Mouse (Mus musculus) hindbrain, embryonic 14.5 days (tissue): Measurements from ENCODE around the gene Eif4a3. TPM values are rescaled to one million over a fixed set of nuclear protein-coding genes. Genes with fewer than 3 reads are reported as not detected.

Experiments used
- ATAC-seq: fragments of 200-750 bp; cut with Nextera tagmentation; 2 replicates; pipeline ENCODE4 v1.8.0; 2017; ENCODE audit warnings: moderate number of reproducible peaks, mild to moderate bottlenecking, moderate TSS enrichment, moderate library complexity; ENCODE audit not compliant: low FRiP score
- DNase-seq: peaks from one replicate; pipeline ENCODE4 v3.0.0-alpha.2; 2015; ENCODE audit warnings: low spot score
- H3K27ac ChIP-seq: fragments of 300-500 bp; sonication (generic); 2 replicates; pipeline ENCODE4 v1.5.1; 2014; ENCODE audit warnings: mild to moderate bottlenecking, moderate library complexity
- H3K27me3 ChIP-seq: fragments of 300-500 bp; sonication (generic); 2 replicates; pipeline ENCODE4 v1.6.1; 2014; ENCODE audit warnings: mild to moderate bottlenecking, low read length, mixed read lengths; ENCODE audit not compliant: control insufficient read depth, insufficient read depth
- H3K36me3 ChIP-seq: fragments of 300-500 bp; sonication (generic); replicated peaks from 2 replicates; pipeline ENCODE4 v1.6.1; 2014; ENCODE audit not compliant: control insufficient read depth, insufficient read depth
- H3K4me1 ChIP-seq: fragments of 300-500 bp; sonication (generic); replicated peaks from 2 replicates; pipeline ENCODE4 v1.6.1; 2014; ENCODE audit warnings: antibody characterized with exemption, low read length, mixed read lengths; ENCODE audit not compliant: control insufficient read depth, insufficient read depth
- H3K4me2 ChIP-seq: fragments of 300-500 bp; sonication (generic); replicated peaks from 2 replicates; pipeline ENCODE4 v1.6.1; 2014; ENCODE audit warnings: mild to moderate bottlenecking, moderate library complexity
- H3K4me3 ChIP-seq: fragments of 300-500 bp; sonication (generic); replicated peaks from 2 replicates; pipeline ENCODE4 v1.5.1; 2014; ENCODE audit warnings: mild to moderate bottlenecking, low read length
- H3K9ac ChIP-seq: fragments of 300-500 bp; sonication (generic); 2 replicates; pipeline ENCODE4 v1.6.1; 2014
- H3K9me3 ChIP-seq: fragments of 300-500 bp; sonication (generic); 2 replicates; pipeline ENCODE4 v1.6.1; 2016; ENCODE audit warnings: low read length; ENCODE audit not compliant: control insufficient read depth
- WGBS: fragments of 180-500 bp; shearing (Covaris S2); extraction: QIAGEN DNeasy Blood & Tissue Kit; methylation state at CpG from one replicate; pipeline ENCODE4 v1.1.7; 2014; 5-methylcytosine and 5-hydroxymethylcytosine counted together
- polyA plus RNA-seq: library from polyadenylated mRNA; unstranded; fragments of >200 nt; fragmentation: Nextera tagmentation; extraction: Ambion mirVana; gene quantifications from 2 replicates; pipeline ENCODE4 v1.2.1, GENCODE M21; 2014

The Eif4a3 gene
- 223 and 243 TPM in 2 replicates for polyA plus RNA-seq

DNA sequence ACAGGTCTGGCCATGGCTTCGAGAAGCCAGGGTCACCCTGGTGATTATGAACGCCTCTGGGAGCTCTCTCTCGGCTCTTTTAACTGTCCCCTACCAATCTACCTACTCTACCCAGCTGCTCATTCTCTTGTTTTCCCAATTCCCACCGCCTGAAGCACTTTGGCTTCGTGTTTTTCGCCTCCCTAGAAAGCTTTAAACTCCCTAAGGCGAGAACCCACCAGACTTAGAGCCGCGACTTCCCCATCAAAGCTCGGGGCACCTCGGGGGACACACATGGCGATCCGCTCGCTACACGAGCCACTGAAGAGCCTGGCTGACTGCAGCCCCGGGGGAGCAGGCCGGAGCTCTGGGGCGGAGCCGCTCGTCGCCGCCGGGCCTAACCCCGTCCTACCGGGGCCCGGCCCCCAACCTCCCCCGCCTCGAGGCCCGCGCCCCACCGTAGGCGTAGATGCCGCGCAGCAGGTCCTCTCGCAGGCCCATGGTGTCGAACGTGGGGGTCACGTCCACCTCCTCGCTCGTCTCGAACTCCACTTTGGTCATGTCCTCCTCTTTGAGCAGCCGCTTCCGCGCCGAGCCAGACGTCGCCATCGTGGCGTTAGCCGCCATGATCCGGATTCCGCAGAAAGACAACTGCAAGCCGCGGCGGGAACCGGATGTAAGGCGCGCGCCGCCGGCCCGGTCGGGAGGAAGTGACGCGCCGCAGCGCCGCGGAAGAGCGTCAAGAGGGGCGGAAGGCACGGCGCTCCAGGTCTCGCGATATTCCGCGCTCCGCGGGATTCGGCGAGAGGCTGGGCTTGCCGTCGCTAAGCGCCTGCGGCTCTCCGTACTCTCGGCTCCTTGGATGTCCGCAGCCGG, at the start of gene Eif4a3:
Gene Eif4a3 (minus strand): TSS at position 699 of the 855 bp plus-strand sequence.
- Histone ChIP-seq H3K27me3 (no peaks in the 10 kb centered on the region), H3K4me3 (peak within 1 kb of the TSS; percentile 68), H3K27ac (peak within 1 kb of the TSS; percentile 94), H3K36me3 (peaks cover 37% of the 10 kb centered on the region), H3K9me3 (no peaks in the 10 kb centered on the region), H3K4me1 (peaks cover 10% of the 10 kb centered on the region), H3K9ac (peak within 1 kb of the TSS; percentile 87), H3K4me2 (peak within 1 kb of the TSS; percentile 74)
- peak; percentile 97 for ATAC-seq
- WGBS = under 1% methylated on average over 84 of the region's 89 CpGs
- DNase-seq = peak; percentile 100

GRCm38 (mm10) chr11:119347125-119347524, 47.2 kb upstream of the Eif4a3 start:
- Histone ChIP-seq H3K36me3 (no peaks in the 10 kb centered on the region), H3K27ac (no peak overlapping the region), H3K4me1 (no peaks in the 10 kb centered on the region), H3K9me3 (no peaks in the 10 kb centered on the region), H3K27me3 (no peaks in the 10 kb centered on the region), H3K4me2 (no peak overlapping the region), H3K9ac (no peak overlapping the region), H3K4me3 (no peak overlapping the region)
- DNase-seq (no peak), ATAC-seq (no peak)
- WGBS = 91% methylated on average over 4 of the region's 4 CpGs

GRCm38 (mm10) chr11:119344865-119345264, 45.0 kb upstream of the Eif4a3 start:
- no peak overlapping the region for H3K4me2 ChIP-seq
- H3K36me3 ChIP-seq = no peaks in the 10 kb centered on the region
- no peaks in the 10 kb centered on the region for H3K27me3 ChIP-seq
- no peaks in the 10 kb centered on the region for H3K9me3 ChIP-seq
- H3K9ac ChIP-seq = no peak overlapping the region
- H3K27ac ChIP-seq = no peak overlapping the region
- no peak for DNase-seq
- no peak overlapping the region for H3K4me3 ChIP-seq
- no peaks in the 10 kb centered on the region for H3K4me1 ChIP-seq
- WGBS = 74% methylated on average over 6 of the region's 6 CpGs
- ATAC-seq = no peak

GRCm38 (mm10) chr11:119344178-119344577, 44.3 kb upstream of the Eif4a3 start:
- ATAC-seq (no peak), DNase-seq (no peak)
- WGBS = 84% methylated on average over 8 of the region's 8 CpGs
- H3K4me3 ChIP-seq = no peak overlapping the region
- H3K27me3 ChIP-seq = no peaks in the 10 kb centered on the region
- no peak overlapping the region for H3K27ac ChIP-seq
- no peak overlapping the region for H3K9ac ChIP-seq
- no peaks in the 10 kb centered on the region for H3K9me3 ChIP-seq
- H3K36me3 ChIP-seq = no peaks in the 10 kb centered on the region
- H3K4me1 ChIP-seq = no peaks in the 10 kb centered on the region
- no peak overlapping the region for H3K4me2 ChIP-seq

GRCm38 (mm10) chr11:119339637-119340036, 39.7 kb upstream of the Eif4a3 start:
- no peak overlapping the region for H3K9ac ChIP-seq
- no peaks in the 10 kb centered on the region for H3K9me3 ChIP-seq
- no peak overlapping the region for H3K4me3 ChIP-seq
- no peaks in the 10 kb centered on the region for H3K27me3 ChIP-seq
- H3K4me1 ChIP-seq = no peaks in the 10 kb centered on the region
- H3K27ac ChIP-seq = no peak overlapping the region
- no peak overlapping the region for H3K4me2 ChIP-seq
- H3K36me3 ChIP-seq = no peaks in the 10 kb centered on the region
- DNase-seq (peak; percentile 89), ATAC-seq (no peak; the same call in 1 of the 2 replicates)
- WGBS = 10% methylated on average over 5 of the region's 5 CpGs

GRCm38 (mm10) chr11:119339179-119339578, 39.3 kb upstream of the Eif4a3 start:
- Histone ChIP-seq H3K4me3 (no peak overlapping the region), H3K27me3 (no peaks in the 10 kb centered on the region), H3K36me3 (no peaks in the 10 kb centered on the region), H3K9me3 (no peaks in the 10 kb centered on the region), H3K4me2 (no peak overlapping the region), H3K9ac (no peak overlapping the region), H3K27ac (no peak overlapping the region), H3K4me1 (no peaks in the 10 kb centered on the region)
- no peak for DNase-seq
- ATAC-seq = no peak
- 48% methylated on average over 5 of the region's 5 CpGs for WGBS

DNA sequence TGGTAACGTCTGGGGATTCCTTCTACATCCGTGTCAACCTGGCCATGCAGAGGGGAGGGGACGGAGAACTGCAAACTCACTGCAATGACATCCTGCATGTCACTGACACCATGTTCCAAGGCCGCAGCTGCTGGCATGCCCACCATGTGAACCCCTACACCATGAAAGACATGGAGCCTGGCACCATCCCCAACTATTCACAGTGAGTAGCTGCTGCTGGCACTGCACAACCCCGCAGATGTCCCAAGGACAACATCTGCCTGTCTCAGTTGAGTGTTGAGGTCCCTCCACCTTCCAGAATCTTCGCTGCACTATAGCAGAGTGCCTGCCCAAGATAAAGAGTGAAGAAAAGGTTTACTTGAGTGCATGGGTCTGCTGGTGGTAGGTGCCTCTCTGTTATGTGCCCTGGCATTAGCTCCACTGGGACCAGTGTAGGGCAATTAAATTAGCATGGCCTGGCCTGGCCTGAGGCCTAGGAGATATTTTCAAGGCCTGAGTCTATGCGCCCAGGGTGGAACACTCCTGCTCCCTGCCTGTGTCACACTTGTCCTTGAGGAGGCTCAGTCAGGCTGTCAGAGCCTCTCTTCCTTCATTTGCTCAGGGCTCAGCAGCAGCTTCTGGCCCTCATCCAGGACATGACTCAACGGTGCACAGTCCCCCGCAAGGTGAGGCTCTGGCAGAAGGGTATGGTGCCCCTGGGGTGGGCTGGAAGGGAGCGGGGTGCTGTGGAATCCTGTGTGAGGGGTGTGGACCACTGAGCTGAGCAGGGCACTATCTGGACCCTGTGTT, 38.6 kb upstream of the Eif4a3 start:
- ATAC-seq = no peak

GRCm38 (mm10) chr11:119331970-119332369, 32.1 kb upstream of the Eif4a3 start:
- Histone ChIP-seq H3K27ac (no peak overlapping the region), H3K4me2 (no peak overlapping the region), H3K4me1 (no peaks in the 10 kb centered on the region), H3K9me3 (no peaks in the 10 kb centered on the region), H3K9ac (no peak overlapping the region), H3K4me3 (no peak overlapping the region), H3K27me3 (no peaks in the 10 kb centered on the region; the same call in 1 of the 2 replicates), H3K36me3 (no peaks in the 10 kb centered on the region)
- ATAC-seq (no peak), DNase-seq (no peak)
- WGBS = 52% methylated on average over 3 of the region's 3 CpGs

More for the DNA sequence above, 38.6 kb upstream of the Eif4a3 start:
- Histone ChIP-seq H3K4me3 (no peak overlapping the region), H3K27me3 (no peaks in the 10 kb centered on the region), H3K9ac (no peak overlapping the region), H3K4me2 (no peak overlapping the region), H3K27ac (no peak overlapping the region), H3K9me3 (no peaks in the 10 kb centered on the region), H3K36me3 (no peaks in the 10 kb centered on the region), H3K4me1 (no peaks in the 10 kb centered on the region)
- 83% methylated on average over 10 of the region's 10 CpGs for WGBS
- no peak for DNase-seq

DNA sequence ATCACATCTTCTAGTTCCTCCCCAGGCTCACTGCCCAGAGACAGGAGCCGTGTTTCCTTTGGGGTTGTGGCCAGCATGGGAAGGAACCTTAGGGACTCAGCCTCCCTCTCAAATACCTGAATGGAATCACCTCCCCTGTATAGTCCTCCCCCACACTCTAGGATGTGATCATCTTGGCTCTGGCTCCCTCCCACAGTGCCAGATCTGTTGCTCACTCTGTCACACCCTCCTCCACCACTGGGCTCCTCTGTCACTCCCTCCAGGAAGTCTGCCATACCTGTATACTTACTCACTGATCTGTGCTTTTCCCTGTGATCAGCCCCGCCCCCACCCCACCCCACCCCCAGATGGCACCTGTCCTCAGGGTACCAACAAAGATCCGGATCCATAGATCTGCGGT, 30.7 kb upstream of the Eif4a3 start:
- Histone ChIP-seq H3K27ac (no peak overlapping the region), H3K4me1 (no peaks in the 10 kb centered on the region), H3K36me3 (no peaks in the 10 kb centered on the region), H3K4me2 (no peak overlapping the region), H3K9me3 (no peaks in the 10 kb centered on the region), H3K27me3 (no peaks in the 10 kb centered on the region; the same call in 1 of the 2 replicates), H3K9ac (no peak overlapping the region), H3K4me3 (no peak overlapping the region)
- DNase-seq (no peak), ATAC-seq (no peak)
- WGBS = 76% methylated on average over 4 of the region's 4 CpGs
